Mouse (Mus musculus) layer of hippocampus, adult 11-12 months (tissue): ENCODE measurements around the gene Grhl3.

Experiments used
- DNase-seq: peaks from one replicate; pipeline ENCODE4 v3.0.0; 2022; ENCODE audit warnings: low spot score

The Grhl3 gene

GRCm38 (mm10) chr4:135575365-135576140 lies 2.1 kb upstream of the Grhl3 start:
- no peak for DNase-seq

- DNase-seq = no peak
These were observed 1.2 kb downstream of the Grhl3 start for GRCm38 (mm10) chr4:135572276-135572675.

GRCm38 (mm10) chr4:135571037-135571550 lies 2.3 kb downstream of the Grhl3 start:
- DNase-seq = no peak

GRCm38 (mm10) chr4:135570152-135571036 lies 3.0 kb downstream of the Grhl3 start:
- no peak for DNase-seq

DNA sequence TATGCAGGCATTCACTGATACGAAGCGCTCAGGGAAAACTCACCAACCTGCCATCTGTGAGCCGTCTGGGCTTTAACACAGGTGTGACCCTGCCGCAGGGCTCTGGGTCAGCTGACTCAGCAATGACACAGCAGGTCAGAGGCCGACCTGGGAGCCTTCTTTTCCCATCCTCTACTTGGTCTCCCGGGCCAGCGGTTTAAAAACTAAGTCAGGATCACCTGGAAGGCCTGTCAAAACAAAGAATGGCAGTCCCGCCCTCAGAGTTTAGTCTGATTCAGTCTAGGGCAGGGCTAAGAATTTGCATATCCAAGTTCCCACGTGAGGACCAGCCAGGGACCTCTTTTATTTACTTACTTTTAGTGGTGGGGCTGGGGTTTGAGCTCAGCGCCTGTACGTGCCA lies 4.2 kb downstream of the Grhl3 start:
- no peak for DNase-seq

GRCm38 (mm10) chr4:135567484-135567883 lies 5.9 kb downstream of the Grhl3 start:
- no peak for DNase-seq

- no peak for DNase-seq
These were observed 6.4 kb downstream of the Grhl3 start for GRCm38 (mm10) chr4:135567042-135567441.

DNA sequence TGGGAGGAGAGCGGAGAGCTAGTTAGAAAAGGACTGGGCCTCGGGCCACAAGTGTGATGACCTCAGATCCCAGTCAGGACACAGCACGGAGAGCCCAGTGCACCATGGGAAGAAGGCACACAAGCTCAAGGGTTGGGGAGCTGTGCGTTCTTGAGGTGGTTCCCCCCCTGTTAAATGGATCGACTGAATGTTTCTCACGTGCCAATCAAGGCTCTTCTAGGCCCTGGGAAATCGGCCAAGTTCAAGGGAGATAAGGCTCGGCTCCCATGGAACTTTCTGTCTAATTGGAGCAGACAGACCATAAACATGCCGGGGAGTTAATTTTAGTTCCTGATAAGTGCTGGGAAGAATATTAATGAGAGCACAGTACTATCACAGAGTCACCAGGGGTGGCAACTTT lies 8.0 kb downstream of the Grhl3 start:
- no peak for DNase-seq

GRCm38 (mm10) chr4:135563794-135564193 lies 9.6 kb downstream of the Grhl3 start:
- DNase-seq = no peak

DNA sequence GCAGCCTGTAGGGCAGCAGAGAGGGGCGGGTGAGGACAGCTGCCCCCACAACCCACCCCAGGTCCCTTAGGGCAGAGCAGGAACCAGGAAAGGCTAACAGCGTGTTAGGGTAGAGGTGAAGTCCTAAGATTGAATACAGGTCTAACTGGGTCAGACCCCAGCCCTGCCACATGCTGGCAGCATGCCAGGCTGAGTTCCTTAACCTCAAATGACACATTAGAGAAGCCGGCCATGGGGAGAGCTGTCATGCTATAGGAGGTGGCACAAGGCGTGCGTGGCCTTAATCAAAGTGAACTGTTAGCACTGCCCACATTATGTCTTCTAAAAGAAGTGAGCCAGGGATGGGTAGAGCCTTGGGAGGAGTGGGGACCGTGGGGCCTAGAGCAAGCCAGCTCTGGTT lies 24.1 kb downstream of the Grhl3 start:
- DNase-seq = no peak

GRCm38 (mm10) chr4:135548521-135549077 lies 24.8 kb downstream of the Grhl3 start:
- no peak for DNase-seq

DNA sequence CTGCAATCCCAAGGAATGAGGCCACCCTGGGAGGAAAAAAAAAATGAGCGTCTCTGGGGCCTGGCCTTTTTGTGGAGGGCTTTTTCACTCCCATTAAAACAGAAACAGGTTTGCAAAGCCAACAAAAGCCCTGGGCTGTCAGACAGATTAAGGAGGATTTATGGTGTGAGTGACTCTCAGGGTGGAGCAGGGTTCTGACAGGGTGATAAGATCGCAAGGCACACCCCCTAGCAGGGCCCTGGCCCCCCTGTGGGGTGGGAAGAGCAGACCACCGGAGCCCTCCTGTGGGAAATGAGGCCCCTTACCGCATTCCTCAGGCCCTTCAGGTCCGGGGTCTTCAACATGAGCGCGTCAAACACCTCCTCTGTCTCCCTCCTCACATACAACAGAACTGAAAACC lies 25.3 kb downstream of the Grhl3 start:
- DNase-seq = no peak

DNA sequence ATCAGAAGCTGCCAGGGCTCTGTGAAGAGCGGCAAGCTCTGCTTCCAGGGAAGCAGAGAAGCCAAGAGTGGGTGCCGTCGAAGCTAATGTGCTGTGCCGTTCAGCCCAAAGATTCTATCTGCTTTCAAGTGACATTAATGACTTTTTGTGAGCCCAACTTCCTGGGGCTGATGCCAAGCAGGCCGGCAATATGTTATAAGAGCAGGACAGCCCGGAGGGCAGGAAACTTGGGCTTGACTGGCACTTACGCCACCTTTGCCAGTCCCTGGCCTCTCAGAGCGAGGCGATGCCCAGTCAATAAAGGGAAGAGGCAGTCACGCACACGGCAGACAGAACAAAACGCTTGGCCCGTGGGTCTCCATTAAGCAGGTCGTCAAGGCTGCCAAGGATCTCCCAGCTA lies 25.9 kb downstream of the Grhl3 start:
- DNase-seq = no peak

GRCm38 (mm10) chr4:135546793-135547192 lies 26.6 kb downstream of the Grhl3 start:
- DNase-seq = no peak

DNA sequence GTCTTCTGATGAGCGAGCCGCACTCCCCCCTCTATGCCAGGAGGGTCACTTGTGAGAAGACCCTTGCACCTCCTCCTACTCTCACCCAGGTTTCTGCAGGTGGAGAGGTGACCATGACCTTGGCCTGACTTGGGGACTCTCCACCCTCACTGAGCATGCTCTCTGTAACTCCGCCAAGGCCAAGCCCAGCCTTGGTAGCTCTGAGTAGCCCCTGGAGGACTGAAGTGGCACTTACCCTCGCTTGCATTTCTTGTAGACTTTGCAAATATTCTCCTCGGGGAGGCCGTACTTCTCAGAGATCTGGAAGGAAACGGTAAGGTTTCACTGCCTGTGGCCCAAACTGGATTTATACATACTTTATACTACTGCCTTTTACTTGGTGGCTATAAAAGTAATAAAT lies 27.4 kb downstream of the Grhl3 start:
- DNase-seq = no peak

DNA sequence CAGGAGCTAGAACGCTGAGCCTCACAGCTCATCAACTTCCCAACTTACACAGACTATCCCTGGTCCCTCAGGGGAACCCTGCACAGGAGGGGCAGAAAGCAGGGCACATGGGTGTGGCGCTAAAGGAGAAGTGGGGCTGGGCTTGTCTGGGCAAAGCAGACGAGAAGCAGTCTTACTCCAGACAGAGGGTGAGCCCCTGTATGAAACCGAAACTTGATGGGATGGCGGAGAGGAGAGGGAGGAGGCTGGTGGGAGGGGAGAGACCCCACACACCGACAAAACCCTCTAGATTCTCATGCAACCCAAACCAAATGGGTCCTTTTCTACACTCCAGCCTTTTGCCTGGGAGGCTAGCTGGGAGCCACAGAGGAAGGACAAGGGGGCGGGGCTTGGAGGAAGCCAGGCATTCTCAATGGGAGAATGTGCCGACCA lies 28.3 kb downstream of the Grhl3 start:
- no peak for DNase-seq

- DNase-seq = no peak
These were observed 29.1 kb downstream of the Grhl3 start for GRCm38 (mm10) chr4:135544284-135544683.

DNA sequence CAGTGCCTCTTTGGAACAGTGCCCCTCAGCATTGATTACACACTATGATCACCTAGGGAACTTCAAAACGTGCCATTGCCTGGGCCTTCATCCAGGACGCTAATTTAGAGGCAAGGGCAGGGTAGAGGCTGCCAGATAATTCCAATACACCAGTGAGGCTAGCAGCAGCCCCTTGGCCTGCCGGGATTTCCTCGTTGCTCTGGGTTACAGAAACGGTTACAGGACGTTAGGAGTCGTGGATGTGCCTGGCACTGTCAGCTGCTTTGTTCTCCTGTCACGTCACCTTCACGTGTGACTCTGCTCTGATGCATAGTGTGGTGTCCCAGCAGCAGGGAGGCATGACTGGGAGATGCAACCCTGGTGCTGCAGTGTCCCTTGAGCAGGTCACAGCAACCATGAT lies 33.4 kb downstream of the Grhl3 start:
- no peak for DNase-seq

DNA sequence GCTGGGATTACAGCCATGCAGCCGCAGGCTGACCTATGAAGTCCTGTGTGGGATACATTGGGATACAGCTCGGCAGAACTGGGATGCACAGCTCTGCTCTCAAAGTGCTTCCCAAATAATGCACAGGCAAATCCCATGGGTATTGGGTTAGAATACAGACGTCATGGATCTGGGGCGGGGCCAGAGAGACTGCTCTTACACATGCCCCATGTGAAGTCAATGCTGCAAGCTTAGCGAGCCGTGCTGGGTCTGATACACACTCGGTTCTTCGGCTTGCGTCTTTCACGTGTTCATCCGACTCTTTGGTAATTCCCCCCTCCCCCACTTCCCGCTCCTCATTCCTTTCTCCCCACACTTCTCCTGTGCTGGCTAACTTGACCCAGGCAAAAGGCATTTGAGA lies 34.4 kb downstream of the Grhl3 start:
- DNase-seq = no peak

DNA sequence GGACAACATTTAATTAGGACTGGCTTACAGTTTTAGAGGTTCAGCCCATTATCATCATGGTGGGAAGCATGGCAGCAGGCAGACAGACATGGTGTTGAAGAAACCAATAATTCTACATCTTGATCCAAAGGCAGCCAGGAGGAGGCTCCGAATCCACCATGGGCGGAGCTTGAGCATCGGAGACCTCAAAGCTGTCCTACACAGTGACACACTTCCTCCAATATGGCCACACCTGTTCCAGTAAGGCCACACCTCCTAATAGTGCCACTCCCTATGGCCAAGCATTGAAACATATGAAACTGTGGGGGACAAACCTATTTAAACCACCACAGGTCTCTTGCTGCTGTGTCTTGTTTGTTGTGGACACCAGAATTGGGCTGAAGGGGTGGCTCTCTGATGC lies 38.4 kb downstream of the Grhl3 start:
- DNase-seq = no peak

DNA sequence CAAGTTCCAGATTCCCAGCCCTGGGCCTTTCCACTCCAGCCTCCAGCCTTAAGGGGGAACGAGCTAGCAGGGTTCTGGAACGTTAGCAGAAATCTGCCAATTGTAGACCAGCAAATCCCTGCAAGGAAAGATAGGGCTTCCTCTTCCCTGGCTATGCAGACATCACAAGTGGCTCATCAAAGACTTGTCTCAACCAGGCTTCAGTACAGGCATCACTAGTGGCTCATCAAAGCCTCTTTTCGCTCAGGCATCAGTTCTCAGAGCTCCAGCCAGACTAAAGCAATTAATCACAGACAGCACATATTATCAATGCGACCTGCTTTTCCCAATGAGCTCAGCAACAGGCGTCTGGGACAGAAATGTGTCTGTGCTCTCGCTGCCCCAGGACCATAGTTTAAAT lies 40.4 kb downstream of the Grhl3 start:
- DNase-seq = no peak

- no peak for DNase-seq
These were observed 41.4 kb downstream of the Grhl3 start for GRCm38 (mm10) chr4:135531771-135532613.
